Mouse (Mus musculus) layer of hippocampus, adult 18-20 months (tissue): Measurements from ENCODE around the gene Ikbke. TPM values are rescaled to one million over a fixed set of nuclear protein-coding genes. Genes with fewer than 3 reads are reported as not detected.
"Not testable (repeated sequence)": the region's sequence is repeated elsewhere in the genome, so short reads cannot be mapped to it uniquely, and the experiment has no call there.

Experiments used
- DNase-seq, 2 experiments: peaks; one replicate each; pipeline ENCODE4 v3.0.0; 2022; ENCODE audit warnings: low spot score in 2 of 2
- total RNA-seq, 2 experiments: library from RNA; stranded (reverse); gene quantifications; 2 replicates each; pipeline ENCODE4 v1.2.3; 2021

Gene Ikbke
- total RNA-seq, 2 experiments from 2014 or later = 1.2 to 1.8 TPM

DNA sequence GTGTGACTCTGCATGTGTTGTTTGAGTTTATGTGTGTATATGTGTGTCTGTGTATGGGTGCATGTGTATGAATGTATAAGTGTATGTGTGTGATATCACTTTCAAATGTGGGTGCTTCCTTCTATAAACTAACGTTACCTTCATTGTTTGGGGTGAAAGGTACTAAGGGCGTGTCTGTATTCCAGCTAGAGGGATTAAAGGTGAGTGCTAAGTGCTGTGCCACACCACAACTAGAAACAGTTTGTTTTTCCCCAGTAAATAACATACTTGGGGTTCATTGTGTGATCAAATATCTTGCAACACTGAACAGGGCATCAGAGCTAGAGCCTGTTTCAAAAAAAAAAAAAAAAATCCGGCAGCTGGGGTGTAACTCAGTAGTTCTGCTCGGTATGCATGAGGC lies 2.3 kb upstream of the Ikbke start:
- no peak for DNase-seq

DNA sequence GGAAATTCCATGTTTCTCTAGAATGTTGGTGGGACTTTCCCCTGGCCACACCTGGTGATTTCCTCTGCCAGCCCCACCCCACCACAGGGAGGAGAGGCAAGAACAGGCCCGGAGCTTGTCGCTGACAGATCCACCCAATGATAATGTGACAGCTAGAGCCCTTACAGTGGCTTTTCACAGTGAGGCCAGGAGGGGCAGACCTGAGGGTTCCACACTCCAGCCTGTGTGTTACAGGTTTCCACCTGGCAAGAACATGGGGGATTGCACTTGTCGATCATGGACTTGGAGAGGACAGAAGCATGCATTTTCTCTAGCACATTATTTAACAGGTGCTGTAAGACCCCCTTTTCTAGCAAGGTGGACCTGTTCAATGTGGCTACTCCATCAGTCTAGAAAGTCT lies 874 bp upstream of the Ikbke start:
- no peak for DNase-seq

DNA sequence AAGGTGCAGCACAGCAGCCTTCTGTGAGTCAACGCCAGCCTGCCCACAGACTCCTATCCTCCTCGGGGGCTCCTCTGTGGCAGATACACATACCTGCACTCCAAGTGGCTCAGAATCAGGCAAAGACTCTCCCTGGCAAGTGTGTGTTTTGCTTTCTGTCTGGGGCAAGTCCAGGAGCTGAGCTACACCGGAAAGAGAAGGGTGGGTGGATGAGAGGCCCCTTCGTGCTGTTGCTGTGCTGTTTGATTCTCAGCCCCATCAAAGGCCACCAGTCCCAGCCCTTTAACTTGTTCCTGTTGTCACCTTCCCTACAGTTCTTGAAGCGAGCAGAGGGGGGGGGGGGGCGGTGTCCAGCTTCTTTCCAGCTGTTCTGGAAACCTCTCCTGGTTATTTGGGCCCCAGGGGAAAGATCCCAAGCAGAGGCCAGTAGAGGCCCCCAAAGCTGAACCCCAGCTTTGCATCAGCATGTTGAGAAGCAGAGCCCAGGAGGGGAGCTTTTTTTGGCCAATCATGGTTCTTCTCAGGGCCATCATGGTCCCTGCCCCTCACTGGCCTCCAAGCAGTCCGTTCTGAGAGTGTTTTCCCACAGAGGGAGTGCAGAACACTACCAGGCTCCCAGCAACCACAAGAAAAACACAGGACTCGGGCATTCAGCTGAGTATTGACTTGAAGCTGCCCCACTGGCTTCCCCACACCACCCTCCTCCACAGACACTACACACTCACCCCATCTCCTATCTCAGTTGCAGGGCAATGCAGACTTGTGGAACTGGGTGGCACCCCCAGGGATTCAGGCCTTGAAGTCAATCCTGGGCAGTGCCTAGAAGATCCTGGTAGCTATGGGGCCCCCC lies 575 bp downstream of the Ikbke start:
- DNase-seq = no peak

GRCm38 (mm10) chr1:131276831-131277230 lies 2.6 kb downstream of the Ikbke start:
- DNase-seq = no peak

DNA sequence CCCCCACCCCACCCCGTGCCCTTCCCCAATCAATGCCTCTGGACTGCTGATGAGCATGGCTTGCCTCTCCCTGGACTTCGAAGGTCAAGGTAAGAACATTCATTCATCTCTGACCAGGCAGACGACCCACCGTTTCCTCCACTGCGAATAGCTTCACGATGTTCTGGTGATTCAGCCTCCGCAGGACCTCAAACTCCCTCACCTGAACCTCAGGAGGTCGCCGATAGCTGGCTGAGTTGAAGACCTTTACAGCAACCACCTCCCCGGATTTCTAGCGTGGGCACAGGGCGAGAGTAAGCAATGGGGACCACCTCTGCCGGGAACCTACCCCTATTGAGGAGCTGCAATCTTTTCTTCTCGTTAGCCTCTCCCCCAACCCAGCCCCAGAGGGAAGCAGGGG lies 3.8 kb downstream of the Ikbke start:
- no peak for DNase-seq

DNA sequence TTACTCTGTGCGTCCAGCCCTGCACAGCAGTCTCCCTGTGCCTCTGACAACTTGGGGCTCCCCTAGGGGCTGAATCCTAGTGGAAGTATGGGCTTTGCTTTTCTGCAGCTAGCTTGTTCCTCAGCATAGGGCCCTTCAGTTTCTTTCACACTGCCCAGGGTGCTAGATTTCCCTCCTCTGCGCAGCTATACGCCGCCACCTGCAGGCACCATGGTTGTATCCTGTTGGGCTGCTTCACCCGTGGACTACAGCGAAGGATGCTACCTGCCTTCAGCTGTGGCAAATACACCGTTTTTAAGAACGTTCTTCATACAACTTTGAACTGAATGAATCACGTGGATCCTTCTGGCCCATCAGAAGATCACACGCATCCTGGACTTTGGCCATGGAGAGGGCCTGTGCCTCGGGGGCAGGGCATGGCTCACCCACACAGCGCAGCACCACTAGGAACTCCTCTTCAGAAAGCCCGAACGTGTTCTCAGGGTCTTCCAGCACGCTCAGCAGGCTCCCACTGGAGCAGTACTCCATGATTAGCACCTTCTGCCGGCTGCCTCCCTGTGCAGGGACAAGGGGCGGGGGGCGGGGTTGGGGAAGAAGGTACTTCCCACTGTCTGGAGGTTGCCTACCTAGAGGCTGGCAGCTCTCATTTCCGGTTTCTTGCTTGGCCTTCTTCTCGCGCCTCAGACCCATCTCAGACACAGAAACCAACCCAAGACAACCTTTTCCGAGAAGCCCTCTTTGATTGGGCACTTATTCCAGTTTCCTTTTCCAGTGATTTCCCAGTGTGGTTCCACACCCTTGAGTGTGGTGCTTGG lies 4.5 kb downstream of the Ikbke start:
- DNase-seq = no peak

- DNase-seq = peak; percentile 44 to 85
Observed at GRCm38 (mm10) chr1:131269797-131270578, 9.4 kb downstream of the Ikbke start.

DNA sequence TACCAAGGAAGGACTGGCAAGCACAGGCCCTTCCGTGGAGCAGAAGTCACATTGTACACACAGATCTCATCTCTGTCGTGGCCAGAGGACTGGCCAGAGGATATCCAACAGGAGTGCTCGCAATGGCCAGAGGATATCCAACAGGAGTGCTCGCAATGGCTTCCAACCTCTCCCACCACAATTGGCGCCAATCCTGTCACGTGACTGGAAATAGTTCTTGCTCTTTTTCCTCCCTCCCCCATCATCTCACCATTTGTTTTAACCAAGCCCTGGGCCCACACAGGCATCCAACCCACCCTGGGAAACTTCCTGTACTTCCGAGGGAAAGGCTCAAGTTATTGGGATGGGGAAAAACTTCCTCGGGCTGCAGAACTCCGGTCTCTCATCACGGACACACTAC lies 10.6 kb downstream of the Ikbke start:
- no peak for DNase-seq

DNA sequence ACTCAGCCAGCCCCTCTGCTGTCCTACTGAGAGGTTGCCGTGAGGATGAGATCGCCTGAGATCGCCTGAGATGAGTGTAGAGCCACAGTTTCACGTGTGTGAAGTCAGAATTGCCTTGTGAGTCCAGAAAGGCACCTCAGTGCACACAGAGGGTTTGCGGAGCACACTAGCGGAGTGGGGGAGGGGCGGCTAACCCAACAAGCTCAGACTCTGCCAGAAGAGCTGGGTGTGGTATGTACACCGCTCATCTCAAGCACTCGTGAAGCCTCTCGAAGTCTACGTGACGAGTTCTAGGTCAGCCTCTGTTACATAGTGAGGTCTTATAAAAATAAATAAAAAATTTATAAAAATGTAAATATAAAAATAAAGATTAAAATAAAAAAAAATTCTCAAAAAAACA lies 15.5 kb downstream of the Ikbke start:
- no peak for DNase-seq

DNA sequence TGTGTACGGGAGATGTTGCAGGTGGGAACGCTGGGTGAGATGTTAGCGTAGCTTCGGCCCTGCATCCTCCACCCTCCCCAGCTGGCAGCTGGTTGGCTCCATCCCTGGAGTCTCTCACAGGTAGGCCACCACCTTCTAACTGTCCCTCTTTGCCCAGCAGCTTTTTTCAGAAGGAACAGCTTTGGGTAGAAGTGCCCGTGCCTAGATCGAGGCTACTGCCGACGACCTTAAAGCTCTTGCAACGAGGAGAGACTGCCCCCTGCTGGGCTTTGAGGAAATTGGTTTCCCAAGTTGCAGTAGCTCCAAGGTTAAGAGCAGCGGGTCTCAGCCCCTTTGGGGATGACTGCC lies 19.1 kb downstream of the Ikbke start:
- peak in 1 of 2 experiments; percentile 72 for DNase-seq

GRCm38 (mm10) chr1:131259632-131260308 lies 19.6 kb downstream of the Ikbke start:
- peak in 1 of 2 experiments; percentile 34 for DNase-seq

DNA sequence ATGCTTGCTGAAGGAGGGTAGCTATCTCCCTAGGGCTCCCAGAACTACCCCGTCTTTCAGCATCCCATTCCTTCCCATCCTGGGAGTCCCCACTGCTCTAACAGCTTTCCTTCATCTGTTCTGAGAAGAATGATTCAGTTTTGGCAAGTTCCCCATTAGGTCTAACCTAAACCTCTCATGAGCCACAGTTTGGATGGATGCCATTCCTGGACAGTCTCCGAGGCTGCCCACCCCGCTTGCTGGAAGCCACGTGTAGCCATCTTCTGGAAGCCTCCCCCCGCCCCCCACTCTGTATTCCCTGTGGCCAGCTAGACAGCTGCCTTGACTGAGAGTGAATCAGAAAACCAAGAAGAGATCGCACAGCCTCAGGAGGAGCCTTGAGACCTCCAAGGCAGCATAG lies 22.1 kb downstream of the Ikbke start:
- no peak for DNase-seq

GRCm38 (mm10) chr1:131252516-131253250 lies 26.7 kb downstream of the Ikbke start:
- not testable (repeated sequence) for DNase-seq

DNA sequence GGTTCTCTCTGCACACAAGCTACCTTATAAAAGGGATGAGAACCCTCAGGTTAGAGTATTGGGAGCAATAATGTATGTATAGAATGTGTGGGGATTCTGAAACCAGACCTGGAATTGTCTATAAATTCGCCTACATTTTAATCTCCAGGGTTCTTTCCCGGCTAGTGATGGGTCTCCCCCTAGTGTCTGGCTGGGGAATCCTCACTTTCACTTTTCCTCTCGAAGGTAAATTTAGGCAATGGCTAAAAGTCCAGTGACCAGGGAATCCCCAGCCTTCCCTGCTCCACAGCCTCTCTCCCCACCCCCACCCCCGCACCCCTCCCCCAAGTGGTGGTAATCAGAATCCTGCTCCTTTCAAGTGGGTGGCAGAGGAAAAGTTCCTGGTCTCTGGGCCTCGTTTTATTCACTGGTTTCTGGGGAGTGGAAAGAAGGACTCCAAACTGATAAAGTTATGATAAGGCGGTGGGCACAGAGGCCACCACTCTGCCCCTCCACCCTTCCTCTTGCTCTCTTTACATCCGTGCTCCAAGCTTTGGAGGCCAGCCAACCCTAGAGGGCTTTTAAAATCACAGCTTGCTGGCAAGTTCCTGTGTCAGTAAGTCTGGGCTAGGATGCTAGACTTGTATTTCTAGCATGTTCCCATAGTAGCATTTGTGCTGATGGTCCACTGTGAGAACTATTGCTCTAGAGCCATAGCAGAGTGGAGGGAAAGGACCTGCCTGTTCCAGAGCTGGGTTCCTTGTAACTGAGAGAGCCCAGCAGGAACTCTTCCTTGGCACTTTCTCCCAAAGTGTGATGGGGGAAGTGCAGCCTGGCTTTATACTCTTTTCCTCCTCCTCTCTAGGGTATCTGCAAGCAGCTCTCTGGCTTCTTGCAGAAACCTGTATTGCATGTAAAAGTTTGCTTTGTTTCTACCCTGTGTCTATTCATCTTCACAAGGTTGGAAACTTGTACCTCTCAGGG lies 32.7 kb downstream of the Ikbke start:
- DNase-seq = peak in 1 of 2 experiments; percentile 65

- DNase-seq = peak in 1 of 2 experiments; percentile 67
Observed at GRCm38 (mm10) chr1:131245926-131246325, 33.5 kb downstream of the Ikbke start.

DNA sequence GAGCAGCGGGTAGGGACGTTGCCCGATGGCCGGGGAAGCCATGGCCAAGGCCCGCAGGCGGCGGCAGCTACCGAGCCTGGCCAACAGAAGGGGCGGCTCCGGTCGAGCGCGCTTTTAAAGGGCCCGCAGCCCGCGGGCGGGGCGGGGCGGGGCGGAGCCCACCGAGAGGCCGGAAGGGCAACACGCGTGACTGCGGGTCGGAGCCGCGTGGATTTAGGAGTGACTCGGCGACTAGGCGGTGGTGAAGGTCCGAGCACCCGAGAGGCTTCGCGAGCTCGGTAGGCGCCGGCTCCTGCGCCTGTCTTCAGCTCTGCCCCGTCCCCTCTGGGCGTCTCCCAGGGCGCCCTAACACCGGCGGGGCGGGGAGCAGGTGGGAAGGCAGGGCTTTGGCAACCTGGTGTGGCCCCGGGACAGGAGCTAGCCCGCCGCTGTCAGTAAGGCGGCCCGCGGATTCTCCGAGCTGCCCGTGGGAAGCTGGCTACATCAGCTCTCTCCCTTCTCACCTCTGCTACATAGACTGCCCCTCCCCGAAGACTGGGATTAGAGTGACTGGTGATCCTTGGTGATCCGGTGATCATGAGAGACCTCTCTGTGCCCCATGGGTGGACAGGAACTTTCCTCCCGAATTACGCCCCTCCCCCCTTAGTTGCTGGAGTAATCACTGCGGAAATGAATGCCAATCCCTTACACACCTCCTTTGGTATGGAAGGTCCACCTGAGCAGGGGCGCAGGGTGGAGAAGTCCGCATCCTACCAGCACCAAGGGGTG lies 34.1 kb downstream of the Ikbke start, which contains the start of gene Rassf5:
TSS of gene Rassf5 (minus strand) at position 170 of the 768 bp plus-strand sequence.
- DNase-seq = peak in 1 of 2 experiments; percentile 65

DNA sequence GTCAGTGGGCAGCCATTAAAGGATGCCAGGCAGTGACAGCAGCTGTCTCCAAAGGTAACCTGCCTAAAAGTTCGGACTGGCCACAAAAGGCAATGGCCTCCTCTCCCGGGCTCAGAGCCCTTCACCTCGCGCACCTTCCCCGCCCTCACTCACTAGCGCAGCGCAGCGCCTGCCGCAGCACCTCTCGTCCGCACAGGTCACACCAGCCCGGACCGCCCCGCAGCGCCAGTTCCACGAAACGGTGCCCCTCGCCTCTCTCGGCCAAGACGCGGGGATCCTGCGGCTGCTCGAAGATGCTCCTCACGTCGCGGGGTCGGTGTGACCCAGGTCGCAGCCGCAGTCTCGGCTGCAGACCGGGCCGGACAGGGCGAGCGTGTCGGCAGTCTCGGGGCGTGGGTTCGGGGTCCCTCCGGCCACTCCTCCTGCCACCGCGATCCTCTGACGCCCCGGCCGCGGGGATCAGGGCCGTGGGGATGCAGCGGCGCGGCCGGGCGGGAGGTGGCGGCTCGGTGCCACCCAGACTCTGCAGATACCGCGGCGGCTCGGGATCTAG lies 34.8 kb downstream of the Ikbke start:
- DNase-seq = no peak

- no peak for DNase-seq
Observed at GRCm38 (mm10) chr1:131242956-131243355, 36.5 kb downstream of the Ikbke start.
